Mouse (Mus musculus): ENCODE measurements around the gene Rnf208.

Gene Rnf208

DNA sequence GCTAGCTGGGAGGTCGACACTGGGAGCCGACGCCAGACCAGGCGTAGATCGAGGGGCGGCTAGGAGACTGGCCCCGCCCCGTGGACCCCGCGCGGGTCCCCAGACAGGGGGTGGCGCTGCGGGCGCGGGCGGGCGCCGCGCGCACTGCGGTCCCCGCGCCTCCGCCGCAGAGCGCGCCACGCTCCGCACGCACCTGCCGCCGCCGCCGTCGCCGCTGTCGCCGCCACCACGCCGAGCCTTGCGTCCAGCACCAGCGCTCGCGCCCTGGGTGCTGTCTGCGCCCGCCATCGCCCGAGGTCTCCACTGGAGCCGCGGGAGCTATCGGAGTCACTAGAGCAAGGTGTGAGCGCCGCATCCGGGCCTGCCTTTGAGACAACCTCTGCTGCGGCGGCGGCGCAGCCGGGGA, at the start of gene Rnf208, which contains the start of gene Cysrt1:
TSS of gene Rnf208 (plus strand) at position 155 of the 406 bp plus-strand sequence.
TSS of gene Cysrt1 (minus strand) at position 352 of the 406 bp plus-strand sequence.
- DNase-seq = peak; percentile 66

GRCm38 (mm10) chr2:25193330-25193770, 48.7 kb upstream of the Rnf208 start:
- peak; percentile 92 for DNase-seq

DNA sequence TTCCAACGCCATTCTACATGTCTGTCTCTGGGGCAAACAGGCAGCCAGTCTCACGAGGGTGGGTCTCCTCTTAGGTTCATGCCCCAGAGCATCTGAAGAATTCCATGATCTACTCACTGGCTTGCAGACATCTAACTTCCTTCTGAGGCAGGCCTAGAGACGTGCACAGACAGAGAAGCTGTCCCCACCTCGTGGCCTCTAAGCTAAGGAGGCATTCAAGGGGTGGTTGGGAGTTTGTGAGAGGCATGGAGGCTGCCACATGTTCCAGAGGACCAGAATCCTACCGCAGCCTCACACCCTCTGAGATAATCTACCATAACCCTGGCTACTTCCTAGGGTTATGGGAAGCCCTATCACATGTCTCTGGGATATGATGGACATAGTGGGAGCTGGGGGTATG, 48.0 kb upstream of the Rnf208 start:
- no peak for DNase-seq

DNA sequence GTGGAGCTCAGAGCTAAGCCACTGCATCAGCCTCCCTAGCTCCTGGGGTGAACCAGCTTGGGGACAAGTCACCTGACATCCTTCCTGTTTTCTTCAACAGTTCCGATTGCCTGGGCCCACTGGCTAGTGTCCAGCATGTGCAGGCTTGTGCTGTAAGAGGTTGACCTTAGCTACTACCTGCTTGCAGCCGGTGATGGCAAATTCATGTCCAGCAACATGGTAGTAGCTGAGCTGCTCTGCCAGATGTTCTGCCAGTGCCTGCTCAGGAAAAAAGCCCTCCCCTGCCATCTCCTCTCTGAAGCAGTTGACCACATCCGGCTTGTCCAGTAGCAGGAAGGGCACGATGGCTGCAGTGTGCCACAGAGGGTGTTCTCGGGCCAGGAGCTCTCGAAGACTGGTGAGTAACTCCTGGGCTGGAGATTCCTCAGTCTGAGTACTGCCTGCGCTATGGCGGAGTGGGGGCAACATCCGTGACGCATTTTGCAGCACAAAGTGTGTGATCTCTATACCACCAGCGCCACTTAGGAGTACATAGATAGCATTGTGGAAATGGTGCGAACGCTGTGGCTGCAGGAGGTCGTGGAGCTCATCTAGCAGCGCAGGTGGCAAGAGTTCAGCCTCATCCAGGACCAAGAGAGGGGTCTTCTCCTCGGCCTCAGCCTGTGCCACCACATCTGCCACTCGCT, 47.4 kb upstream of the Rnf208 start:
- DNase-seq = no peak

- DNase-seq = no peak
Observed at GRCm38 (mm10) chr2:25195211-25196156, 46.6 kb upstream of the Rnf208 start.

DNA sequence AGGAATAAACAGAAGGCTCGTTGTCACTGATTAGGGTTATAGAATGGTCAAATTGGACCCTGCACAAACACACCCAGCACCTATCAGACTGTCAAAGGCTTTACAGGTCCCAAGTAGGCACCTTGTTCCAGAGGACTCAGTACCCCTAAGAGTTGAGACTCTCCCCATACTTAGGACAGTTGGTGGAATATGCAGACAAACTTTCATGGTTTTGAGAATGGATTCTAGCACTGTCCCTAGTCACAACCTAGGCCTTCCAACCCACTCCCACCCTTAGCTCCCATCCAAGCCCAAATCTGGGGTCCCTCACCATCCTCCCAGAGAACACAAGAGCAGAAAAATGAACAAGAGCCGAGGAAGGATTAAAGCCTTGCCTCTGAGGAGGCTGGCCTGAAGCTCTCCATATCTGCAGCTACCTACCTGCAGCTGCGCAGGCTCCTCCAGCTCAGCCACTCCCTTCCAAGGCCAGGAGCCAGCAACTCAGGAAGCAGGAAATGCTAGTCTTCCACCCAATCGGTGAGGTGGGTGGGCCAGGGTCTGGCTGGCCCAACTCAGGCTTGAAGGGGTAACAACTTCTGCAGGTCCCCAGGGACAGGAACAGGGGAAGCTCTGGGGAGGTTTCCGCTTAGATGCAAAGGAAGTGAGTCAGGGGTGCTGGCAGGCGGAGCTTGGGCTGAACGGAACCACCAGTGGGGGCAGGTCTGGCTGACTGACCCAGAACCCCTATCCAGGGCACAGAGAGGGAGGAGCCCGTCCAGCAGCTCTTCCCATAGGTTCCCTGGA, 45.7 kb upstream of the Rnf208 start, which contains the start of gene Tor4a:
TSS of gene Tor4a (minus strand) at position 715 of the 783 bp plus-strand sequence.
- peak; percentile 22 for DNase-seq

DNA sequence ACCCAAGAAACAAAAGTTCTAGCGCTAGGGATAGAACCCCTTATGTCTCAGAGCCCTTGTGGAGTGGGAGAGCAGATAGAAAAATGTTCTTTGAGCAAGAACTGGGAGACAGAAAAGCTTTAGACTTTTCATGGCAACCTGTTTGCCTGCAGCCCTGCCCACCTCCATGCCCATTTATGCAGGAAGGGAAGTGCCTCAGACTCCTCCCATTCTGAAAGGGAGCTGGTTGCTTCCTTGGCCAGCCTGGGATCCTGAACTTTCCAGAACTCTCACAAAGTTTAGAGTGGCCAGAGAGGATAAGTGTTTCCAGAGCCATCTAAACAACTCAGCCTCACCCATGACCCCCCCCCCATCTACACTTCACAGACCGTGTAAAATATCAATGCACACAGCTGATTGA, 44.9 kb upstream of the Rnf208 start:
- no peak for DNase-seq

- no peak for DNase-seq
Observed at GRCm38 (mm10) chr2:25197946-25198345, 44.1 kb upstream of the Rnf208 start.

DNA sequence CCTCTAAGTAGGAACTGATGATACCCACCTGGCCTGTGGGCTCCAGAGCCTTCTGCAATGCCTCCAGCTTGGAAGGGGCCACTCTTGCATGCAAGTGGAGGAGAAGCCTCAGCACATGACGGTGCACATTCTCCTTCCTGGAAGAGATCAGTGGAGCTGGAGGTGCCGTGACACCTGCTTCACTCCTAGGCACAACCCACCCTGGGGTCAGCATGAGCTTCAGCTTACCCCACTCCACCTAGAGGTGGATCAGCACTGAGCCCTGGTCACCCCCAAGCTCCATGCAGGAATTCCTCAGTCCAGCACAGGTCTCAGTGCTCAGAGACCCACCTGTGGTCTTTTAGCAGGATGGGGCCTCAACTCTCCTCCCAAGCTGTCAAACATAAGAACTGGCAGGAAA, 41.4 kb upstream of the Rnf208 start:
- no peak for DNase-seq

GRCm38 (mm10) chr2:25203631-25204214, 38.3 kb upstream of the Rnf208 start:
- DNase-seq = peak; percentile 46

DNA sequence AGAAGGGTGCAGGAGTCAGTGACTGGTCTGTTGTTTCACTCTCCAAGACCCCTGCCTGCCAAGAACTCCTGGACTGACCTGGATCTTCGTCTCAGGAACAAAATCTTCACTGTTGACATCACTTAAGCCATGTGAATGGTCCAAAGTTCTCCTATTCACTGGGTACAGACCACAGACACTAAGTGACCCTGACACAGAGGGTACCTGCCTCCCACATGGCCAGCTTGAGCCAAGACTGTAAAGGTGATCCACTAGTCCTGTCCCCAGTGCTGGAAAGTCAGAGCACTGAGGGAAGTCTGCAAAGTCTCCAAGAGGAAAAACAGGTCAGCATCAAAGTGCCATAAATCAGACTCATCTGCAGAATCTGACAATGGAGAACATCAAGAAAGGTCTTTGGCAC, 34.5 kb upstream of the Rnf208 start:
- no peak for DNase-seq

DNA sequence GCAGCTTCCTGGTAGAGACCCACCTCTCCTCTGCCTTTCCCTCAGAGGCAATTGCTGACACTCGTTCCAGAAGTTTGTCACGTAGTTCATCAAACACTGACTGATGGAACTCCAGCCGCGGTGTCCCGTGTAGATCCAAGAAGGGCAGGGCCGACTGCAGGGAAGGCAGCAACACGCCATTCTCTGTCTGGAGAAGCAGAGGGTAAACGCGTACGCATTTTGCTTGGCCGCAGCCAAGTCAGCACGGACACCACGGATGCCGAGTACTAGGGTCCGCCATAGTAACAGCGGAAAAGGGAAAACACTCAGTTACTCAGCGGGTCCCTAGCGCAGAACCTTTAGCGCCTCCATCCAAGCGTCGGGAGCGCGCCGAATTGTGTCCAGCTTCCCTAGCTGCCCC, 31.4 kb upstream of the Rnf208 start:
- DNase-seq = no peak

DNA sequence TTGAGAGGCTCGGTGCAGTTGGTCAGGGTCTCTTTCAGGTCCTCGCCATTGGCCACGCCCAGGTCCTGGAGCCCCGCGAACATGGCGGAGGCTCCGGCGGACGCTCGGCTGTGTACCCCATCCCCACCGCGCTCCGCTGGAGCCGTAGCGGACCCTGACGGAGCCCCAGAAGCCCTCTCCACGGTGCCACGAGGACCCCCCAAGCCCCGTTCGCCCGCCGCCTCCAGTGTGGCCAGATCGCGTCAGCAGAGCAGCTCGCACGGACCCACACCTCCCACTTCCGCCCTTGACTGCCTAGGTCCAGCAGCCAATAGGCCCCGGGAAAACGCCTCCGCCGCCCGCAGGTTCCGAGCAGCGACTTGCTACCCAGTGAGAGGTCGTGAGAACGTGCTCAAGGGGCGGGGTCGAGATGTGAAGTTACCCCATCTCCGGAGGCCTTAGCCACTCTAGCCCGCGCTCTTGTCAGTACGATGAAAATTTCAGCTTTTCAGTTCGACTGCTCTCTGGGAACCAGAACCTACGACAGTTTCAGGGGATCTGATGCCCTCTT, 30.9 kb upstream of the Rnf208 start, which contains the start of gene Nelfb:
TSS of gene Nelfb (minus strand) at position 369 of the 550 bp plus-strand sequence.
- DNase-seq = peak; percentile 94

DNA sequence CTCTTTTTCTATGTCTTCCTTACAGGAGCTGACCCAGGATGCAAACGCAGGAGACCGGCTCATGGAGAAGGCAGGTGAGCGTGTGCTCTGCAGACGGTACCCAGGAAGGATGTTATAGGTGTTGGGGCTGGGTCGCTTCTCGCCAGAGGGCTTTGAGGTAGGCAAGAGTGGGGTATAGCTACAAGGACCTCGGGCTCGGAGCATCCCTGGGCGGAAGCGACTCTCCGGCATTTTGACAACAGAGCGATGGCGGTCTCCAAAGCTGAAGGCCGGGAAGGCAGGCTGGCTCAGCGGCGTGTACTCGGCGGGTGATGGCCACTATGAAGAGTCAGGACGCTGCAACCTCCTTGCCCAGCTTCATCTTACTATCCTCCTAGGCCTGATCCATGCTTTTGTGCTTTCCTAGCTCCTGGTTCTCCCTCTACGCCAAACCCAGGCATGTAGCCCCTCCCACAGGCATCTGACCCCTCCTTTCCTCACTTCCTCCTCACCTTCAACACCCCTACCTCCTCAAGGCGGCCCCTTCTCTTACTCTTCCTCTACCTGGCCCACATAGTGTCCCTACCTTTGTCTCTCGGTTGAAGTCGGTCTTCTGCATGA, 28.7 kb upstream of the Rnf208 start:
- no peak for DNase-seq

DNA sequence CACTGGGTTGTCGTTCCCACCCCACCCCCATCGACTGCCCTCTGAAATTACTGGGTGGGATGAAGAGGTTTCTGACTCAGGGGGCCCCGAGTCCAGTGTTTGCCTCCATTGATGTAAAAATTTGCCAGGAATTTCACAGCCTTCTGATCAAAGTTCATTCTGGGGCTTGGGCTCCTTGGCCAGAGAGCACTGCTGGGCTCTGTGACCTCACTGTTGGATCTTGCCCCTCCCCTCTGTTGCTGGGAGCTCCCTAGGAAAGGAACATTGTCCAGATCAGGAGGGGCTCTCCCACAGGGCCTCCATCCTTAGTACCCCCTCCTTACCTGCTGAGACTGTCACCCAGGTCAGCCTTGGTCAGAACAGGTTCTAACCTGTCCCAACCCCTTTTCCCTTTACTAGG, 27.6 kb upstream of the Rnf208 start, which contains the start of gene Stpg3:
TSS of gene Stpg3 (minus strand) at position 194 of the 400 bp plus-strand sequence.
- no peak for DNase-seq

GRCm38 (mm10) chr2:25217666-25218065, 24.4 kb upstream of the Rnf208 start:
- no peak for DNase-seq

- DNase-seq = peak; percentile 23
Observed at GRCm38 (mm10) chr2:25218445-25218844, 23.6 kb upstream of the Rnf208 start, which contains the start of gene Fam166a. Gene Fam166a, plus strand, starts transcription at chr2:25218745.

- no peak for DNase-seq
Observed at GRCm38 (mm10) chr2:25221331-25221772, 20.7 kb upstream of the Rnf208 start.

DNA sequence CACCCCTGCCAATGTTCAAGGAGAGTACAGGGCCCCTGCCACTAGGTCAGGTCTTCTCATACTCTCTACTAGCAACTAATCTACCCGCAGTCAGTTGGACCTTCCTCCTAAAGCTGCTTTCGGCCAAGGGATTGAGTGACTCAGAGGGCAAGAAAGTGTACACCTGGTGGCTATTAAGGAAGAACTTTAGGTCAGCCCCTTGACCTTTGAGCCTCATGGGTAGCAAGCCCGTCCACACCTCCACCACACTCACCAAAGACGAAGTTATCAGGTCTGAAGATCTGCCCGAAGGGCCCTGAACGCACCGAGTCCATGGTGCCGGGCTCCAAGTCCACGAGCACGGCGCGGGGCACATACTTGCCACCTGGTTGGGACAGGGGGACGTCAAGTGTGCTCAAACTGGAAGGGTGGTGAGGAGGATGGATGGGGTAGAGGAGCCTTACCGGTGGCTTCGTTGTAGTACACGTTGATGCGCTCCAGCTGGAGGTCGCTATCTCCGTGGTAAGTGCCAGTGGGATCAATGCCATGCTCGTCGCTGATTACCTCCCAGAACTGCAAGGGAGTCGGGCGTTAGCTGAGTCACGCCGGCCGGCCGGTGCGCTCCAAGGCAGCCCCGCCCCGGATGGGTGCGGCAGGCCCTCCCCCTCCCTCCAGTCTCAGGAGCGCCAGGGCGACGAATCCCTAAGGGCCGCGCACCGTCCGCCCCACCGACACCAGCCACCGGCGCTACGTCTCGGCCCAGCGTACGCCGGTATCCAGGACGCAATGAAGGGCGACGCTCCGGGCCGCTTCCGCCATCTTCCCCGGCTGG, 18.2 kb upstream of the Rnf208 start:
- DNase-seq = no peak

DNA sequence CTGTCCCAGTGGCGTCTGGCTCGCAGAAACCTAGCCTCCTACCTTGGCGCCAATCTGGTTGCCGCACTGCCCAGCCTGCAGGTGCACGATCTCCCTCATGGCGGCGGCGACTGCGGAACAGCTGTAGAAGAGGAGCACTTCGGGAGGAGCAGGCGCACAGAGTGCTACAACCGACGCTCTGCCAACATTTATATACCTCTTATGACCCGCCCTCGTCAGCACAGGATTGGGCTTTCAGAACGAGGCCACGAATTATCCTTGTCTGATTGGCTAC, 17.6 kb upstream of the Rnf208 start, which contains the start of gene Tubb4b:
TSS of gene Tubb4b (minus strand) at position 211 of the 274 bp plus-strand sequence.
- DNase-seq = no peak

Data from retina, postnatal 1 day (tissue).